Mouse (Mus musculus): Measurements from ENCODE around the gene Klra6. TPM values are rescaled to one million over a fixed set of nuclear protein-coding genes. Genes with fewer than 3 reads are reported as not detected.

The Klra6 gene
- polyA plus RNA-seq (2017; shearing (Covaris generic)), result not detected

DNA sequence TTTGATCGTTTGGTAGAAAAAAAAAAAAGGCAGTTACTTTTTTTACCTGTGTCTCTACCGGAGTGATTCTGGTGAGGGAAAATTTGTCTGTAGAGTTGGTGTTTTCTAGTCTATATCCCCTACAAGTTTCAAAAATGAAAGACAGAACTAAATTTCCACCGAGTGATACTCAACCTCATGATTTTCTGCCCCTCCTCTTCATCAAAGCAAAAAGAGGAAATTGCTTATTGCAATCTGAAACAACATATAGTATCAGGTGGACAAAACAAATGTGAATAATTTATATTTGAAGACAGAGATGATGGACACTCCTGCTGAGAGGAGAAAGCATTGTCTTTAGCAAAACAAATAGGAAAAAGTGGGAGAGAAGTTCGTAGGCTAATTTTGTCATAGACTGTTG is at the start of gene Klra6:
Gene Klra6 (minus strand): TSS at position 101 of the 400 bp plus-strand sequence.

DNA sequence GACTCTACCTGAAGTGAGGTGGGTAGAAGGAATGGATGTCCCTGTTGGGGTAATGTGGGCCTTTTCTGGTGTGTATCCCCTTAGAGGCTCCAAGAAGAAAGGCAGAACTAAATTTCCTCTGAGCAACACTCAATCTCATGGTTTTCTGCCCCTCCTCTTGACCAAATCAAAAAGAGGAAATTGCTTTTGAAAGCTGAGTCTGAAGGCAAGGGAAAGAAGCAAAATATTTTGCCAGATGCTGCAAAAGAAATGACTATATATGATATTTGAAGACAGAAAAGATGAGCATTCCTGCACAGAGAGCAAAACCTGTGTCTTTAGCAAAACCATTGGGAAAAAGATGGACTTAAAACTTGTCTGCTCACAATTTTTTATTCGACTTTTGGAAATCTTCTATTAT is 40.4 kb upstream of the Klra6 start, which contains the start of gene Klra4:
Gene Klra4 (minus strand): TSS at position 101 of the 400 bp plus-strand sequence.

Other genes starting within 250 kb of the Klra6 start
- not detected for gene Gm156, start 242.7 kb downstream of the Klra6 start, polyA plus RNA-seq (2017; shearing (Covaris generic))
- gene Gm17631, start 164.3 kb downstream of the Klra6 start, polyA plus RNA-seq (2017; shearing (Covaris generic)), result not detected
- gene Klra17, start 150.3 kb downstream of the Klra6 start, polyA plus RNA-seq (2017; shearing (Covaris generic)), result not detected
- gene Klra5, start 109.3 kb downstream of the Klra6 start, polyA plus RNA-seq (2017; shearing (Covaris generic)), result not detected
- not detected for gene Klra4, start 40.3 kb upstream of the Klra6 start, polyA plus RNA-seq (2017; shearing (Covaris generic))
- gene Klra8, start 102.9 kb upstream of the Klra6 start, polyA plus RNA-seq (2017; shearing (Covaris generic)), result not detected
- gene Klra9, start 166.2 kb upstream of the Klra6 start, polyA plus RNA-seq (2017; shearing (Covaris generic)), result not detected
- not detected for gene Klra7, start 206.4 kb upstream of the Klra6 start, polyA plus RNA-seq (2017; shearing (Covaris generic))

All from activated CD4-positive, CD25-positive, alpha-beta regulatory T cell, adult 9 weeks (primary cell).